Mouse (Mus musculus) 3T3-L1 (cell line): ENCODE results near the gene Arhgef3.
"Not testable (repeated sequence)": the region's sequence is repeated elsewhere in the genome, so short reads cannot be mapped to it uniquely, and the experiment has no call there.

Experiments used
- DNase-seq: peaks from one replicate; pipeline ENCODE4 v3.0.0-alpha.2; 2015; ENCODE audit warnings: low read depth, low spot score

The Arhgef3 gene

GRCm38 (mm10) chr14:27192450-27192849 lies 77.8 kb downstream of the Arhgef3 start:
- no peak for DNase-seq

- no peak for DNase-seq
These were observed 82.3 kb downstream of the Arhgef3 start for GRCm38 (mm10) chr14:27196980-27197379.

GRCm38 (mm10) chr14:27198490-27199089 lies 83.9 kb downstream of the Arhgef3 start:
- peak; percentile 41 for DNase-seq

GRCm38 (mm10) chr14:27199119-27199518 lies 84.4 kb downstream of the Arhgef3 start:
- DNase-seq = no peak

GRCm38 (mm10) chr14:27199870-27200269 lies 85.2 kb downstream of the Arhgef3 start:
- no peak for DNase-seq

GRCm38 (mm10) chr14:27200743-27201576 lies 86.3 kb downstream of the Arhgef3 start:
- no peak for DNase-seq

GRCm38 (mm10) chr14:27201824-27202223 lies 87.1 kb downstream of the Arhgef3 start:
- DNase-seq = no peak

GRCm38 (mm10) chr14:27204704-27205103 lies 90.0 kb downstream of the Arhgef3 start:
- DNase-seq = no peak

GRCm38 (mm10) chr14:27206443-27206842 lies 91.7 kb downstream of the Arhgef3 start:
- no peak for DNase-seq

GRCm38 (mm10) chr14:27209542-27209941 lies 94.8 kb downstream of the Arhgef3 start:
- no peak for DNase-seq

- DNase-seq = not testable (repeated sequence)
These were observed 96.1 kb downstream of the Arhgef3 start for GRCm38 (mm10) chr14:27210801-27211200.

- DNase-seq = no peak
These were observed 97.2 kb downstream of the Arhgef3 start for GRCm38 (mm10) chr14:27211743-27212445.

- DNase-seq = no peak
These were observed 99.5 kb downstream of the Arhgef3 start for GRCm38 (mm10) chr14:27214232-27214631.

GRCm38 (mm10) chr14:27219668-27220067 lies 105.0 kb downstream of the Arhgef3 start:
- no peak for DNase-seq

- no peak for DNase-seq
These were observed 105.6 kb downstream of the Arhgef3 start for GRCm38 (mm10) chr14:27220297-27220696.

- DNase-seq = no peak
These were observed 109.9 kb downstream of the Arhgef3 start for GRCm38 (mm10) chr14:27224636-27225035.

GRCm38 (mm10) chr14:27226288-27226687 lies 111.6 kb downstream of the Arhgef3 start:
- DNase-seq = no peak

GRCm38 (mm10) chr14:27228288-27228687 lies 113.6 kb downstream of the Arhgef3 start:
- no peak for DNase-seq

GRCm38 (mm10) chr14:27228941-27229371 lies 114.3 kb downstream of the Arhgef3 start:
- no peak for DNase-seq

GRCm38 (mm10) chr14:27229441-27230147 lies 114.9 kb downstream of the Arhgef3 start:
- no peak for DNase-seq

- DNase-seq = no peak
These were observed 115.7 kb downstream of the Arhgef3 start for GRCm38 (mm10) chr14:27230262-27231022.
